Mouse (Mus musculus): ENCODE measurements around the gene Olfr847. TPM values are rescaled to one million over a fixed set of nuclear protein-coding genes. Genes with fewer than 3 reads are reported as not detected.

Gene Olfr847
- not detected in 2 replicates for total RNA-seq (2014; fragmentation: Nextera tagmentation)
- not detected in 2 replicates for total RNA-seq (2017)

- no peak for ATAC-seq (replicated peaks; ENCODE audit: poor library complexity, severe bottlenecking)
Measured at GRCm38 (mm10) chr9:19378569-19378968, at the start of gene Olfr847. TSS of gene Olfr847 (minus strand) at chr9:19378669.

DNA sequence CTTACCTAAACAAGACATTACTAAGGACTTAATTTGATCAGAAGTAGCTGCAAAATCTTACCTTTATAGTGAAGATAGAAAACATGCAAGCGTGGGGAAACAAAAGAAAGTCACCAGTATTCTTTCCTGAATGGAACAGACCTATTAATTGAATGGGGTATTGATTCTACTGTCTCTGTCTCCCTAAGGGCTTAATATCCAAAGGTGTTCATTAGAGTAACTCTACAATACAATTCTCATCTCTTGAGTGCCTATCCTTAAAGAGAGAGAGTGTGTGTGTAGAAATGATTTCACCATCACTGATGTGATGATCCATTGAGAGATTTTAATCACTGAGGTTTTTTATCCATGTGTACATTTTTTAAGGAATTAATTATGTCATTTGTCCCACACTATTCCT is 14.6 kb downstream of the Olfr847 start, which contains the start of gene Olfr846:
Olfr846 (minus strand) TSS at position 101 of the 400 bp plus-strand sequence.
- ATAC-seq (replicated peaks; ENCODE audit: poor library complexity, severe bottlenecking): no peak

- ATAC-seq (replicated peaks; ENCODE audit: poor library complexity, severe bottlenecking): no peak
Measured at GRCm38 (mm10) chr9:19336157-19336556, 42.3 kb downstream of the Olfr847 start, which contains the start of gene Olfr845. TSS of gene Olfr845 (plus strand) at chr9:19336457.

Other genes with a start within 250 kb of the Olfr847 start
- gene Olfr837, start 242.4 kb downstream of the Olfr847 start, total RNA-seq (2014; fragmentation: Nextera tagmentation): not detected in 2 replicates
- gene Olfr837, start 242.4 kb downstream of the Olfr847 start, total RNA-seq (2017): not detected in 2 replicates
- not detected in 2 replicates for gene Olfr839-ps1, start 201.4 kb downstream of the Olfr847 start, total RNA-seq (2014; fragmentation: Nextera tagmentation)
- not detected in 2 replicates for gene Olfr839-ps1, start 201.4 kb downstream of the Olfr847 start, total RNA-seq (2017)
- gene Olfr843, start 126.7 kb downstream of the Olfr847 start, total RNA-seq (2014; fragmentation: Nextera tagmentation): not detected in 2 replicates
- not detected in 2 replicates for gene Olfr843, start 126.7 kb downstream of the Olfr847 start, total RNA-seq (2017)
- not detected in 2 replicates for gene Olfr844, start 62.3 kb downstream of the Olfr847 start, total RNA-seq (2014; fragmentation: Nextera tagmentation)
- gene Olfr844, start 62.3 kb downstream of the Olfr847 start, total RNA-seq (2017): not detected in 2 replicates
- not detected in 2 replicates for gene Olfr845, start 42.2 kb downstream of the Olfr847 start, total RNA-seq (2014; fragmentation: Nextera tagmentation)
- gene Olfr845, start 42.2 kb downstream of the Olfr847 start, total RNA-seq (2017): not detected in 2 replicates
- not detected in 2 replicates for gene Olfr846, start 14.7 kb downstream of the Olfr847 start, total RNA-seq (2014; fragmentation: Nextera tagmentation)
- not detected in 2 replicates for gene Olfr846, start 14.7 kb downstream of the Olfr847 start, total RNA-seq (2017)
- not detected in 2 replicates for gene Olfr849, start 61.6 kb upstream of the Olfr847 start, total RNA-seq (2014; fragmentation: Nextera tagmentation)
- not detected in 2 replicates for gene Olfr849, start 61.6 kb upstream of the Olfr847 start, total RNA-seq (2017)
- gene Olfr850, start 99.6 kb upstream of the Olfr847 start, total RNA-seq (2014; fragmentation: Nextera tagmentation): not detected in 2 replicates
- gene Olfr850, start 99.6 kb upstream of the Olfr847 start, total RNA-seq (2017): not detected in 2 replicates
- gene Olfr851, start 114.6 kb upstream of the Olfr847 start, total RNA-seq (2014; fragmentation: Nextera tagmentation): not detected in 2 replicates
- not detected in 2 replicates for gene Olfr851, start 114.6 kb upstream of the Olfr847 start, total RNA-seq (2017)
- gene Olfr853, start 162.4 kb upstream of the Olfr847 start, total RNA-seq (2014; fragmentation: Nextera tagmentation): not detected in 2 replicates
- not detected in 2 replicates for gene Olfr853, start 162.4 kb upstream of the Olfr847 start, total RNA-seq (2017)
- not detected in 2 replicates for gene Olfr854, start 188.7 kb upstream of the Olfr847 start, total RNA-seq (2014; fragmentation: Nextera tagmentation)
- not detected in 2 replicates for gene Olfr854, start 188.7 kb upstream of the Olfr847 start, total RNA-seq (2017)
- not detected in 2 replicates for gene Olfr855, start 203.9 kb upstream of the Olfr847 start, total RNA-seq (2014; fragmentation: Nextera tagmentation)
- gene Olfr855, start 203.9 kb upstream of the Olfr847 start, total RNA-seq (2017): not detected in 2 replicates
- 9.4 and 17.3 TPM in 2 replicates for gene Zfp317, start 243.4 kb upstream of the Olfr847 start, total RNA-seq (2014; fragmentation: Nextera tagmentation)
- 17.4 and 24.3 TPM in 2 replicates for gene Zfp317, start 243.4 kb upstream of the Olfr847 start, total RNA-seq (2017)